Mouse (Mus musculus): ENCODE measurements around the gene Agpat1.

Agpat1 gene

DNA sequence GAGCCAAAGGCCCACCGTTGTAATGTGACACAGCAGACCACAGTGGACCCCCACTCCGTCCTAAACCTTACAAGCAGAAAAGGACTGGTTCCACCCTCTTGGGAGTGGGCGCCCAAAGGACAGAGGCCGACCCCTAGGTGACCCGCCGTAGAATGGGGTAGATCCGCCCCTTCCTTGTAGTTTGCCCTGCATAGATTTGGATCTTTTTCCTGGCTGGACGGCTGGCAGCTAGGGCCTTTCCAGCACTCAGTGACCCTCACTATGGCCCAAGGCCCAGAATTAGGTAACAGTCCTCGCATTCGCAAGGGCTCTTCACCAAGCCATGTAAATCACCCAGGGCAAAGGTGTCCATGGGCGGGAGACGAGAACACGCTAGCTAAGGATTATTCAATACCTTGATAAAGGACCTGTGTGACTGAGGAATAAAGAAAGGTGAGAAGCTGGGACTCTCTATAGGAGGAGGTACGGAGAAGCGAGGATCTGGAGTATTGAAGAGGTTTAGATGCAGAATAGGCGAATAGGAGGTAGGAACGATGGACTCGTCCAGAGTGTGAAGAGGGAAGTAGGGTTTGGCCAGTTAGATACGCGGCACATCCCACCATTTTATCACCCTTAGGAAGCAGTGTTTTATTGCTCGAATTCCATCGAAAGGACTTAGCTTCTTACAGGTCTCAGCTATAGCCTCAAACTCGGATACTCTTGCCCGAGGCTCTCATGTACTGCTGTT lies 612 bp downstream of the Agpat1 start:
- DNase-seq (ENCODE audit: extremely low spot score, low read depth, low spot score) = no peak

DNA sequence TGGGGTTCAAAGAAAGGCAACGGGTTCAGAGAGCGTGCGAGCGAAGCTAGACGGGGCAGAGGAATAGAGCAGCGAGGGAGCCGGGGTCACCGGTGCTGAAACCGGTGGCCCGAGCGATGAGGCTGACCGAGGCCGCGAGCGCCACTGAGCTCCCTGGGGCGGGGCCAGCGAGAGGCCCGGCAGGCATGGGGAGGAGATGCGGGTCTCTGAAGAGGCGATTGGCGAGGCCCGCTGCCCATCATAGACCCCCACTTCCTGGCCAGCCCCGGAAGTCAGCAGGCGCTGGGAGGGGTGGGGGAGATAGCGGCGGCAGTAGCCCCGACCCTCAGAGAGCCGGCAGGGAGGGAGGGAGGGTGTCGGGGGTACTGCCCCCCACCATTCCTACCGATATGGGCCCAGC lies 1.5 kb downstream of the Agpat1 start:
- DNase-seq (ENCODE audit: extremely low spot score, low read depth, low spot score) = no peak

GRCm38 (mm10) chr17:34606186-34607039 lies 2.4 kb downstream of the Agpat1 start:
- no peak for DNase-seq (ENCODE audit: extremely low spot score, low read depth, low spot score)

- DNase-seq (ENCODE audit: extremely low spot score, low read depth, low spot score) = no peak
These were observed 3.9 kb downstream of the Agpat1 start for GRCm38 (mm10) chr17:34607997-34608396.

GRCm38 (mm10) chr17:34611050-34611449 lies 7.0 kb downstream of the Agpat1 start:
- DNase-seq (ENCODE audit: extremely low spot score, low read depth, low spot score) = no peak

GRCm38 (mm10) chr17:34613054-34613645 lies 9.1 kb downstream of the Agpat1 start:
- no peak for DNase-seq (ENCODE audit: extremely low spot score, low read depth, low spot score)

- no peak for DNase-seq (ENCODE audit: extremely low spot score, low read depth, low spot score)
These were observed 9.8 kb downstream of the Agpat1 start for GRCm38 (mm10) chr17:34613830-34614229.

DNA sequence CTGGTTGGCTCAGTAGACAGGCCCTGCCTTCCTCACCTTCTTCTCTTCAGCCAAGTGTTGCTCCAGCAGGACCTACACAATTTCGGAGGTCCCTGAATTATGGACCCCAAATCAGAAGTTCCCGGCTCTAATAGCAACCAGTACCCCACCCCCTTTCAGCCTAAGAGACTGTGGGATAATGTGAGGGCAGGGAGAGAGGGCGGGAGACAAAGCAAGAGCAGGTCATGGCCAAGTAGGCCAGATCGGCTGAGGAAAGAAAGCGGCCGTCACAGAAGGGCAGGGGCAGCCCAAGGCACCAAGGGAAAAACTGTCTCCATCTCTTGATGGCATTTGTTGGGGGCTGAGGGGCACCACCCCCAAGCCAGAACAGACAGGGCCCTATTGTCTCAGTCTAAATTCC lies 11.8 kb downstream of the Agpat1 start, which contains the start of gene Egfl8:
Egfl8 (minus strand) TSS at position 101 of the 400 bp plus-strand sequence.
- no peak for DNase-seq (ENCODE audit: extremely low spot score, low read depth, low spot score)

DNA sequence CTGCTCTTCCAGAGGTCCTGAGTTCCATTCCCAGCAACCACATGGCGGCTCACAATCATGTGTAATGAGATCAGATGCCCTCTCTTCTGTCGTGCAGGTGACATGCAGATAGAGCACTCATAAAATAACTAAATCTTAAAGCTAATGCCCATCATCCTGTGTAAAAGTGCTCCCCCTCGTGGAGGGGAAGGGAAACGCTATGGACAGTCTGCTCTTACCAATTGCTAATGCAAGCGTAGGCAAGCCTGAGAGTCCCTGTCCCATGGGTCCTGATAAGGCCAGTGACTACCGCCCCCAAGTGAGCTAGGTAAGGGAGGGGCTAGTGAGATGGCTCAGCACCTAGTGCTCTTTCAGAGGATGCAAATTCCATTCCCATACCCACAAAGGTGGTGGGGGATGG lies 14.9 kb downstream of the Agpat1 start:
- DNase-seq (ENCODE audit: extremely low spot score, low read depth, low spot score) = no peak

GRCm38 (mm10) chr17:34621006-34621405 lies 16.9 kb downstream of the Agpat1 start:
- no peak for DNase-seq (ENCODE audit: extremely low spot score, low read depth, low spot score)

GRCm38 (mm10) chr17:34623161-34623560 lies 19.1 kb downstream of the Agpat1 start:
- DNase-seq (ENCODE audit: extremely low spot score, low read depth, low spot score) = no peak

- no peak for DNase-seq (ENCODE audit: extremely low spot score, low read depth, low spot score)
These were observed 20.9 kb downstream of the Agpat1 start for GRCm38 (mm10) chr17:34624981-34625380.

GRCm38 (mm10) chr17:34626062-34626772 lies 22.2 kb downstream of the Agpat1 start:
- DNase-seq (ENCODE audit: extremely low spot score, low read depth, low spot score) = no peak

DNA sequence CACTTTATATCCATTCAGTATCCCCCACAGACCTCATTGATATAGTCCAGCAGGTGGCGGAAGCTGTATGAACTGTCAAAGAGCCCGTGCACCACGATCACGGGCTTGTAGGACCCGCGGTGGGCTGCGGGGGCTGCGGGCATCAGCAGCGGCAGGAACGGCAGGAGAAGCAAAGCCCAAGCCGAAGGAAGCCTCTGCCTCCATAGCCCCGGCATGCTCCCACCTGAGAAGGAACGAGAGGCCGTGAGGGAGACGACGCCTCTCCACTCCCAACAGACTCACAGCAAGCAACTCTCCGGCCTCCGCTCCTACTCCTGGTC lies 22.7 kb downstream of the Agpat1 start:
- no peak for DNase-seq (ENCODE audit: extremely low spot score, low read depth, low spot score)

DNA sequence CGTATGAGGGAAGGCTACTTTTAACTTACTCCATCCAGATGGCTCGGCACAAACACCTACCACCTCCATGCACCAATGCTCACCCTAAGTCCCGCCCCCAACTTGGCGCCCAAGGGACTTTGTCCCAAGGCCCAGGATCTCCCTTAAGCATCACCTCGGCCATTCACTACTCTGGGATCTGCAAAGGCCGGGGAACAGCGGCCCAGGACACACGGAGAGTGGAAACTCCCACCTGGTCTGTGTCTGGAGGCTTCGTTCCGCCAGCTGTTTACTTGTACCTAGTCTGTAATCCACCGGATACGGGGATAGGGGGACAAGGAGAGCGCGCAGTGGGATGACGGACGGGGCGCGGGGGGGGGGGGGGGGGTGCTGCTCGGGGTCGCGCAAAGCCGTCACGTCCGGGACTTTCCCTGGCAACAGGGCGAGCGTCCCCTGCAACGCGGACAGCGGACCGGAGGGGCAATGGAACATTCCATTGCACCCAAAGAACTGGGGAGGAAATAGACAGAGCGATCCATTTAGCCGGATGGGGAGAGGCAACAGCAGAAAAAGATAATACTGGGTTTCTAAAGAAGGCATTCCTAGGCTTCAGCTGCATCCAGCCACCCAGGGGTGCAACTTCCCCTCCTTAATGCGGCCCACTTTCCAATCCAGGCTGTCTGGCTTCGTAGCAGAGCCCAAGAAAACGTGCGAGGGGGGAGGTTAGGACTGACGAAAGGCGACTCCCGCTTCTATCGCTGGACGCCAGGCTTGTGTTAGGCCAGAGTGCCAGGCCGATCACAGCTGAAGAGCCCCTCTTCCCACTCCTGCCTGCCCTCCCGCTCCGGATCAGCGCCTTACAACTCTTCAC lies 23.3 kb downstream of the Agpat1 start:
- peak; percentile 83 for DNase-seq (ENCODE audit: extremely low spot score, low read depth, low spot score)

DNA sequence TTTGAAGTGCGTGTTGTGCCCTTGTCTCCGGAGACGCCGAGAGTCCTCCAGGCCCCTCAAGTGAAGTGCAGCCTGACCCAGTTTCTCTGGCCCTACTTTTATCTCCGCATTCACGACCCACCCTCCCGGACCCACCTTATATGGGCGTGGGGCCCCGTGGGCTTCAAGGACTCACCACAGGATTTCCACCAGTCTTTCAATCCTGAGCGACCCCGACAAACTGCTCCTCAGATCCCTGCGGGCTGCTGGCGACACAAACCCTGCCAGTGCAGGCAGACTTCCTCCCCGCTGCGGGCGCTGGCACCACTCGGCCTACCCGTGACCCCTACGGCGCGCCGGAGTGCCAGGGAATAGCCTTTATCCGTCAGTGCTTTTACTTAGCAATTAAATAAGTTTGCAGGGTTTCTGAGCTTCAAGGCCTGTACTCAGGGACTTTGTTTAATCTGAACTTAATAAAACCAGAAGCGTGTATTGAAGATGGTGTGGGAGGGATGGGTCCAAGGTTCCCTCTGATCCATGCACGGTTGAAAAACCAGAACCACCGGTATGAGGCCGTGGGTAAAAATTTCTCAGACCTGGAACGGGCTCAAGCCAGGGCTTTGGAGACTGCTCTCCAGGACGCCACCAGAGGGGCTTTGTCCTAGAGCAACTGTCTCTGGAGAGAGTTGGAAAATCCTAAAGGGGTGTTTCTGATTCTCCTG lies 24.0 kb downstream of the Agpat1 start, which contains the start of gene Ppt2:
Ppt2 (minus strand) TSS at position 568 of the 701 bp plus-strand sequence.
- no peak for DNase-seq (ENCODE audit: extremely low spot score, low read depth, low spot score)

DNA sequence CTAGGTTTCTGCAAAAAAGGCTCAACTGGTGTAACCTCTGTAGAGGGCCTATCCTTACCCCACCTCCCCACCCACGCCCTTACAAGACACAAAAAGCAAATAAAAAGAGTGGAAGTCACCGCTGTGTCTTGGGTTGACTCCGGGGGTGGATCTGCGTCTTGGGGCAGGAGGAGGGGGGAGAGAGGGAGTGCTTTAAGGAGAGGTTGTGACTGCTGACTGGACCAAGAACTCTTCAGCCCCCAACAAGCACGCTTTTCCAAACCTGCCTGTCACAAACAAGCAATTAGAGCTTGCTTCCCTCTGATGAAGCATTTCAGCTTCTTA lies 24.5 kb downstream of the Agpat1 start:
- no peak for DNase-seq (ENCODE audit: extremely low spot score, low read depth, low spot score)

GRCm38 (mm10) chr17:34629221-34629751 lies 25.2 kb downstream of the Agpat1 start, which contains the start of gene Prrt1:
Gene Prrt1, plus strand, starts transcription at chr17:34629533.
- no peak for DNase-seq (ENCODE audit: extremely low spot score, low read depth, low spot score)

- no peak for DNase-seq (ENCODE audit: extremely low spot score, low read depth, low spot score)
These were observed 25.9 kb downstream of the Agpat1 start for GRCm38 (mm10) chr17:34629796-34630603.
